Mouse (Mus musculus) cerebellum, adult 2 months (tissue): ENCODE measurements around the gene Ppp1r35.

Source experiments
- CTCF ChIP-seq: fragments of 200-500 bp; IDR thresholded peaks from 2 replicates; pipeline ENCODE4 v1.5.1; 2011; ENCODE audit warnings: low read depth, mild to moderate bottlenecking, control low read depth, low read length, moderate library complexity, borderline replicate concordance; ENCODE audit not compliant: insufficient read depth
- POLR2A ChIP-seq: fragments of 200-500 bp; IDR thresholded peaks from 2 replicates; pipeline ENCODE4 v1.6.1; 2011; ENCODE audit warnings: low read length, control low read depth, borderline replicate concordance; ENCODE audit not compliant: insufficient read depth

DNA sequence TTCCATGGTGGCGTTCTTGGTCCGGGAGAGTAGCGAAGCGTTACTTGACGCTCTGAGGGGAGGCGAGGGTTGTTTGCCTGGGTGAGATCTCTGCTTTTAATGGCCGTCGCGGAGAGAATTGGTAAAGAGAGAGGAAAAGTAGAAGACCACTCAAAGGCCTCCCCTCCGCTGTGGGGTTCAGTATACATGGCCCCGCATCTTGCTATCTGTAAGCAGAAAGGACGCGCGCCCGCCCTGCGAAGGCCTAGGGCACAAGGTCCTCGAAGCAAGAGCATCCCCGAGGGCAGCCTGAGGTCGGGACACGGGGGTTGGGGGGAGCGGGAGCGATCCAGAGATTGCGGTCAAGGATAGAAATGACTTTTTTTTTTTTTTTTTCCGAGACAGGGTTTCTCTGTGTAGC is 9.5 kb downstream of the Ppp1r35 start:
- TF ChIP-seq POLR2A (no peak), CTCF (no peak)
